Mouse (Mus musculus) heart, adult 11 months (tissue): Measurements from ENCODE around the gene Hmga1.

Source experiments
- DNase-seq: peaks from one replicate; pipeline ENCODE4 v3.0.0; 2022

Hmga1 gene

DNA sequence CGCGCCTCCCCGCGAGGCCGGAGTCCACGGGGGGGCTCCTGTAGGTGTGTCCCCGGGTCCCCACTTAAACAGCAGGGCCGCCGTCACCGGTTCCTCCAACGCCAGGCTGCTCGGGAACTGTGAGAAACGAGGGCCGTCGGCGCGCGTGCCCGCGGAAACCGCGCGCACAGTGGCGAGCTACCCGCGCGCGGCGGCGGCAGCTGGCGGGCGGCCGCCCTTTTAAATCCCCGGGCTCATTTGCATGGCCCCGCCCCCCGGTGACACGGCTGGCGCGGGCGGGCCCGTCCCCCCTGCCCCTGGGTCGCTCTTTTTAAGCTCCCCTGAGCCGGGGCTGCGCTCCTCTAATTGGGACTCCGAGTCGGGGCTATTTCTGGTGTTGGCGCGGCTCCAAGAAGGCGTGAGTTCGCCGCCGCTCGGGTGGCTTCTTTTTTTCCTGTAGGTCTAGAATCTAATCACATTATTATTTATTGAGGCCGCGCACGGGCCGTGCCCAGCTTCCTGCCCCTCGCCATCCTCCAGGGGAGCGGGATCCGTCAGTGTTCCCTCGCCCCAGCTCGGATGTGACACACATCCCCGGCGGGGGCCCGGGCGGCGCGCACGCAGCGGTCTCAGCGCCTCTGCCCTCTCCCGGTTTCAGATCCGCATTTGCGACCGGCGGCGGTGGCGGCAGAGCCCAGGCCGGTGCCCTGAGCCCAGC, at the start of gene Hmga1:
Gene Hmga1, plus strand, starts transcription at position 183 of the 697 bp plus-strand sequence.
- peak; percentile 99 for DNase-seq

- DNase-seq = no peak
These were observed 49.3 kb upstream of the Hmga1 start for GRCm38 (mm10) chr17:27506871-27507590.

- no peak for DNase-seq
These were observed 48.7 kb upstream of the Hmga1 start for GRCm38 (mm10) chr17:27507591-27507945.

- DNase-seq = no peak
These were observed 48.3 kb upstream of the Hmga1 start for GRCm38 (mm10) chr17:27508002-27508401.

GRCm38 (mm10) chr17:27508513-27508912, 47.8 kb upstream of the Hmga1 start:
- no peak for DNase-seq

DNA sequence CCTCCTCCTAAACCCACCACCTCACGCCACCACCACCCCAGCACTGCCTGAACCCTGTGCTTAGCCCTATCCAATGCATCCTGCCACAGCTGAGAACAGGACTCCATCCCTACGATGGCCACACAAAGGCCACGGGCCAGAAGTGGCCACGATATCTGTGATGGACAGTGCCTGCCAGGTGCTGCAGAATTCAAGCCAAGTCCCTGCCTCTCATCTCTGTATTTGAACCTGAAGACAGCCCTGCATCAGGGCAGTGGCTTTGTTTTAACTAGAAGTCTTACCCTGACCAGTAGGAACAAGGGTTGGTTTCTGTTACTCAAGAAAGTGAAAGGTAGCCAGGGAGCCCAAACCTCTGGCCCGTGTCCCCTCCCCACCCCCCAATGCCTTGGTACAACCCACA, 47.2 kb upstream of the Hmga1 start:
- no peak for DNase-seq

GRCm38 (mm10) chr17:27510258-27511124, 45.8 kb upstream of the Hmga1 start:
- no peak for DNase-seq

DNA sequence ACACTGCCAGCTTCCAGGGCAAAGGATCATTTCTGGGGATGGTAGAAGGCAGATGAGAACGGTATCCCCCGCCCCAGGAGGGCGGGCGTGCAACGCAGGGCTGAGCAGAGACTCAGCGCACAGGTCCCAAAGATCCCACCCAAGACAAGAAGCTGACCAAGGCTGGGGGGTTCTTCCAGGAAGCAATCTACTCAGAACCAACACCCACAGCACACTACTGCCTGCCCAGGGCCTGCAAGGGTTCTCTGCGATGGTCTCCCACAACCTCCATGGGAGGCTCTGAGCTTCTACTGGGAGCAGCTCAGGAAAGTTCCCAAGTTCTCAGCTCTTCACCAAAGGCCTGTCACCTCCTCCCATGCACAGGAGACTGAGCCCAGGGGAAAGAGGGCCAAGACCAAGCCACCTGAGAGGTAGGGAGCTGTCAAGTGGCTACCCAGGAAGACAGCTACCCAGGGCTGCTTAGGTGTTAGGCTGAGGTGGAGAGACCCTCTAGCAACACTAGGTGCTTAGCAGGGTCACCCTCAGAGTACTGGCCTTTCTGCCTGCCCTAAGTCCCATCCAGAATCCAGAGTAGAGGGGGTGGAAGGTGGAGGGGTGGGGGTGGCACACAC, 45.1 kb upstream of the Hmga1 start:
- DNase-seq = no peak

DNA sequence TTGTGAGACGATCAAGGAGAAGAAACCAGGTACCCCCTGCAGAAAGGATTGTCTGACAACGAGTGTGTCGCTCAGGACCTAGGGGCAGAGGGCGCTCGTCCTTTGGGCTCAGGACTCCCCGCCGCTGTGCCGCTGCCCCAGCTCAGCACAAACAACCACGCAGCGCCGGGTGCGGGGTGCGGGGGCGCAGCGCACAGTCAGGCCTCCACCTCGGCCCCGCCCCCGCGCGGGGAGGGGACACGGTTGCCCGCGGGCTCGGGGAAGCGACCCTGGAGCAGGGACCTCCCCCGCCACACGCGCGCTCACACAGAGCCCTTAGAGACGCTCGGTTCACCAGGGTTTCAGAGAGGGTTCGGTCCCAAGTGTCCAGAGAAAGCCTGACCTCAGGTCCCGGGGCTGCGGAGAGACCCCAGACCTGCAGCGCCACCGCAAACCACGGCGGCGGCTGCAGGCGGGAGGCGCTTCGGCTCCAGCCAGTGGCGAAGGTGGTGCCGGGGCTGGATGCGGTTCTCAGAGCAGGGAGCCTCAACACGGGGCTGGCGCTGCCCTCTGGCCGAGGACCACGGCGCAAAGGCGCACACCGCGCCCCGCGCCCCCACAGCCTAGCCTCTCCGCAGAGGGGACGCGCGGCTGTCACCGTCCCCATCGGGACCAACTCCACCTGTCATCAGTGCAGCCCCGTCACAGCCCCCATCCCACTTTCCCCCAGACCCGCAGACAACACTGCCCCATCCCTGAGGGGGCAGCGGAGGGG, 44.3 kb upstream of the Hmga1 start:
- DNase-seq = no peak

DNA sequence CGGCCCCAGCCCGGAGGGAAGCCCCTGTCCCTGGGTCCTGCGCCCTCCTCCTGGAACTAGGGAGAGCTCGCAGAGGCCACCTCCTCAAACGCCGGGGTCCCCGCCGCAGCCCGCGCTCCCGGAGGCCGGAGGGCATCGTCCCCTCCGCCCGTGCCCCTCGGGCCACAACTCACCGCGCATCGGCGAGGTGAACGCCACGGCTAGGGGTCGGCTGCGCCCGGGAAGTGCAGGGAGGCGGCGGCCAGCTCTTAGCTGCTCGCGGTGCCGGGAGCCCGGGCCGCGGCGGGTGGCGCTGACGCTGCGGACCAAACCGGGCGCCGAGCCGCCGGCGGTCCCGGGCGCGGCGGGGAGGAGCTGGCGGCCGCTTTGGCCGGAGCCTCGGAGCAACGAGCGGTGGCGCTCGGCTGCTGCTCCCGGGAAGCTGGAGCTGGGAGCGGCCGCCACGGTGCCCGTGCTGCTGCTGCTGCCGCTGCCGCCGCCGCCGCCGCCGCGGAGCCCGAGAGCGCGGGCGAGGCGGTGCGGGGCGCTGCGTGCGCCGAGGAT, 43.6 kb upstream of the Hmga1 start:
- DNase-seq = no peak

DNA sequence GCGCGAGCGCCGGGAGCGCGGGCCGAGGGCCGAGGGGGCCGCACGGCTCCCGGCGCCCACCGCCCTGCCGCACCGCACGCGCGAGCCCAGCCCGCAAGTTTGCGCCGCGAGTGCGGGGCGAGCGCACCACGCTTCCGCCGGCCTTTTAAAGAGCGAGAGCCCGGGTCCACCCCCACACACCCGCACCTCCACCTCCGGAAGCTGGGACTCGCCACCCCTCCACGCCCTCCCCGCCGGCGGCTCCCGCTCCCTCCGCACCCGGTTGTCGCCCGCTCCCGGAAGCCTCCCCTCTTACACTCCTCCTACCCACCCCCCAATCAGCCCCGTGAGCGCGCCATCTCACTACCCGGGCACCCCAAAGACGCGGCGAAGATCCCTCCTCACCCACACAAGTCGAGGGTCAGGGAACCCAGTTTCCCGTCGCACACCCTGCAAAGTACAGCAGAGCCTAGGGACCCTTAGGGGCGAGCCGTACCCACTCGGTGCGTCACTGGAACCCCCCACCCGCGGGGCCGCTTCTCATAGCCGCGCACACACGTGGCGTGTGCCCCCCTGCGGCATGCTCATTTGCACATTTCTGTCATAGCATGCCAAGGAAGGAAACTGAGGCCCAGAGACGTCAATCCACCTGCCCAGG, 42.9 kb upstream of the Hmga1 start:
- no peak for DNase-seq

DNA sequence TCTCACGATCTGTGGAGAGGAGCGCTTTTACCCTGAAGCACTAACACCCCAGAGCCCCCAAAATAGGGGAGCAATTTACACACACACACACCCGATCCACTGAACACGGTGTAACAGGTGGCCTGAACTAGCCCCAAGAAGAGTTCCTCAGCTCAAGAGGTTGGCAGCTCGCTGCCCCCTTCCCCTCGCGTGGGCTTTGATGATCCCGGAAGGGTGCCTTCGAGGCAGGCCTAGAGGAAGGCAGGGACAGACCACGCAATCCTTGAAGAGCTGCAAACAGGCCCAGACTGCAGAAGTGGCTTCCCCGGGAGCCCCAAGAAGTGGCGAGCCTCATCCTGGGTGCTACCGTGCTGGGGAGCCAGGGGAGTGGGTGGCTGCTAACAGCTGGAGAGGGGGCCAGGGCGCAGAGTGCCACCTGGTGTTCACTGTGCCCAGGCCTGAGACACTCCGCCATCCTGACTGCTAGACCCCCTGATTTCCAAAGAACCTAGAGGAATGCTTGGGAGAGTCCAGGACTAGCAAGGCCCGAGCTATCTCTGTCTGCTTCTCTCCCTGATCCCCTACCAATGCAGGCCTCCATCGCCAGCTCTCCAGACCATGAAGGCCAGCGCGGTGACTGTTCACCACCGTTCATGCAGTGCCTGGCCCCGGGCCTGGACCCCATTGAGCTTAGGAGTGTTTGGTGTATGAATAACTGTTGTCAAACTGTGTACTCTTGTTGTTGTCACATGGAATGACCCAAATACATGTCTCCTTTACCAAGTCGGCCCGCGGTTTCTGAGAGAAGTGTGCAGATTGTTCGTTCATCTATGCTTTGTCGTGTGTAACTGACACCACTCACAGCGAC, 42.2 kb upstream of the Hmga1 start:
- DNase-seq = no peak

GRCm38 (mm10) chr17:27518296-27518695, 38.0 kb upstream of the Hmga1 start:
- DNase-seq = no peak

- no peak for DNase-seq
These were observed 37.3 kb upstream of the Hmga1 start for GRCm38 (mm10) chr17:27518700-27519595.

DNA sequence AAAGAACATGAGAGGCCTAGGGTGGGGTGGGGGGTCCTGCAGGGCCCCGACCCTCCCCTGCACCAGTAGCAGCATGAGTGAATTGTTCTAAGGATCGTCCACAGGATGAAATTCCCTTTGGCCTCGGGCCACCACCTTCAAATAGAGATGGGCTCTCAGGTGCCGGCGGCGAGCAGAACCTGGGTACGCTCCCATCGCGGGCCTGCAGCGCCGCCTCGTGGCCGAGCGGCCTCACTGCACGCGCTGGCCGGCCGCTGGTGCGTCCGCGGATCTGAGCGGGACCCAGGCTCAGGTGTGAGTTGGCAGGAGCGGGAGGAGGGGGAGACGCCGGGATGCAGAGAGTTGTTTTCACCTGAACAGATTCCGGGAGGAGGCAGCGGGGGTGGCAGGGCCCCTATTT, 35.7 kb upstream of the Hmga1 start:
- no peak for DNase-seq

- no peak for DNase-seq
These were observed 35.0 kb upstream of the Hmga1 start, which contains the start of gene Grm4 for GRCm38 (mm10) chr17:27521303-27521702. TSS of gene Grm4 (minus strand) at chr17:27521403.

DNA sequence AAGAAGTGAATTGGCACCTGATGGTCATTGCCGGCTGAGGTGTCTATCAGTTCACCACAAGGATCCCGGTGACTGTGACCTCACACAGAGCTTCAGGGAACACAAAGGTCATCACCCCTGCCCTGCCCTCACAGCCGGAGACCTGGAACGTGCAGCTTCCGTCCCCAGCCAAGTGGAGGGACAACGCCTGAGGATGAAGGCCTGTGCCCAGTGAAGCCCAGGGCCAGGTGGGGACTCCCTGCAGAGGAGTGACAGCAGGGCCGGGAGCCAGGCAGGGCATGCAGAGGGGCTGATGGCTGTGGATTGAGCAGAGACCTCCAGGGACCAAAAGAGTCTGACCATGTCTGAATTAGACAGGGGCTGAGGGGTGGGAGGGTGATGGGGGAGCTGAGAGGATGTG, 33.2 kb upstream of the Hmga1 start:
- DNase-seq = no peak

- peak; percentile 94 for DNase-seq
These were observed 29.1 kb upstream of the Hmga1 start for GRCm38 (mm10) chr17:27527188-27527587.

GRCm38 (mm10) chr17:27528030-27528429, 28.3 kb upstream of the Hmga1 start:
- DNase-seq = no peak

GRCm38 (mm10) chr17:27528767-27529166, 27.5 kb upstream of the Hmga1 start:
- DNase-seq = no peak
